Comparison of ENCODE assay signal across 9 mouse cellular contexts in the genomic region with DNA sequence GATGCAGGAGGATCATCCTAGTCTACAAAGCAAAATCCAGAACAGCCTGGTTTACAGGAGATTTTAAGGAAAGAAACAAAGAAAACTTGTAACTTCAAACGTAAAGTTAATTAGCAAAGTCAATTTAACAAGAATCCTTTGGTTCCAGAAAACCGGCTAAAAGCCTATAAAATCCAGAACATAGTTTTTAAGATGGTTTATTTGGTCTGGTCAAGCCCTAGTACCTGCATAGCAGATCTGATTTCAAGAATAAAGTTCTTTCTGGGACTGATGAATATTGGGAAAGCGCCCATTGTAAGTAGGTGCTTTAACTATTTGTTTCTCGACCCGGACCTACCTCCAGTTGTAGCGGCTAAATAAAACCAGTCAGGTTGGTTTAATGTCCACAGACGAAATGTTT. TPM values are rescaled to one million over a fixed set of nuclear protein-coding genes. Genes with fewer than 3 reads are reported as not detected.
DNase-seq lines count a peak whose midpoint lies in the region; ATAC-seq lines count a peak whose summit lies in the region.
"Had no signal": no experiment of that assay in that cellular context is flagged by ENCODE, and none has a peak within 500 bp of the region (broad histone marks: within the 10 kb centered on the region; RNA-seq: fewer than 3 reads in every experiment).

No protein-coding gene starts in this region.

- H3K4me2 ChIP-seq in lung, embryonic 16.5 days (ENCODE audit: low read depth, low read length), result peak overlapping the region; percentile 90
- peak overlapping the region; percentile 70 for H3K4me2 ChIP-seq in forebrain, embryonic 11.5 days (ENCODE audit: low read depth, low read length, severe bottlenecking)
- peak overlapping the region; percentile 68 for H3K4me2 ChIP-seq in limb, embryonic 13.5 days (replicated peaks)
- H3K4me2 ChIP-seq in stomach, embryonic 14.5 days (replicated peaks; ENCODE audit: low read depth, low read length), result peak overlapping the region; percentile 84

- peak overlapping the region; percentile 68 for H3K9ac ChIP-seq in lung, embryonic 16.5 days (ENCODE audit: low read length)
- peak overlapping the region; percentile 75 for H3K9ac ChIP-seq in forebrain, embryonic 11.5 days (ENCODE audit: low read length)
- H3K9ac ChIP-seq in limb, embryonic 13.5 days, result peak overlapping the region; percentile 71
- H3K9ac ChIP-seq in stomach, embryonic 14.5 days (replicated peaks; ENCODE audit: low read depth, low read length), result peak overlapping the region; percentile 47

- H3K27me3 ChIP-seq in lung, embryonic 16.5 days (ENCODE audit: control insufficient read depth, insufficient read depth, low read depth, low read length), result no peaks in the 10 kb centered on the region
- H3K27me3 ChIP-seq in forebrain, embryonic 11.5 days (ENCODE audit: control insufficient read depth, insufficient read depth, low read length), result no peaks in the 10 kb centered on the region
- no peaks in the 10 kb centered on the region for H3K27me3 ChIP-seq in limb, embryonic 13.5 days
- H3K27me3 ChIP-seq in stomach, embryonic 14.5 days (ENCODE audit: control insufficient read depth, insufficient read depth, low read length), result no peaks in the 10 kb centered on the region

- H3K36me3 ChIP-seq in lung, embryonic 16.5 days (ENCODE audit: control insufficient read depth, insufficient read depth, low read length), result 0 out of 2 replicates have a peak, but pooled peaks cover 2% of the 10 kb centered on the region
- no peaks in the 10 kb centered on the region for H3K36me3 ChIP-seq in forebrain, embryonic 11.5 days (ENCODE audit: control insufficient read depth, insufficient read depth, low read length)
- H3K36me3 ChIP-seq in limb, embryonic 13.5 days, result peaks cover 11% of the 10 kb centered on the region
- H3K36me3 ChIP-seq in stomach, embryonic 14.5 days (ENCODE audit: control insufficient read depth, insufficient read depth, low read length), result no peaks in the 10 kb centered on the region; the same call in 1 of the 2 replicates

- WGBS in lung, embryonic 16.5 days, result 11% methylated on average over 7 of the region's 7 CpGs
- WGBS in forebrain, embryonic 11.5 days, result 11% methylated on average over 7 of the region's 7 CpGs
- 4% methylated on average over 7 of the region's 7 CpGs for WGBS in limb, embryonic 13.5 days
- 11% methylated on average over 7 of the region's 7 CpGs for WGBS in stomach, embryonic 14.5 days

- H3K4me1 ChIP-seq in lung, embryonic 16.5 days (replicated peaks; ENCODE audit: control insufficient read depth, insufficient read depth, low read length), result peaks cover 6% of the 10 kb centered on the region
- 0 out of 2 replicates have a peak, but pooled peaks cover 5% of the 10 kb centered on the region for H3K4me1 ChIP-seq in forebrain, embryonic 11.5 days (replicated peaks; ENCODE audit: control insufficient read depth, insufficient read depth, low read length)
- peaks cover 9% of the 10 kb centered on the region for H3K4me1 ChIP-seq in limb, embryonic 13.5 days
- peaks cover 7% of the 10 kb centered on the region; the same call in 1 of the 2 replicates for H3K4me1 ChIP-seq in stomach, embryonic 14.5 days (ENCODE audit: control insufficient read depth, insufficient read depth, low read length)

- peak overlapping the region; percentile 84 for H3K4me3 ChIP-seq in lung, embryonic 16.5 days (ENCODE audit: low read length)
- H3K4me3 ChIP-seq in forebrain, embryonic 11.5 days (ENCODE audit: low read depth, low read length), result peak overlapping the region; percentile 79
- H3K4me3 ChIP-seq in limb, embryonic 13.5 days, result peak overlapping the region; percentile 79
- H3K4me3 ChIP-seq in stomach, embryonic 14.5 days (ENCODE audit: low read depth, low read length), result peak overlapping the region; percentile 71

- H3K9me3 ChIP-seq in lung, embryonic 16.5 days (ENCODE audit: control insufficient read depth, low read length), result no peaks in the 10 kb centered on the region
- H3K9me3 ChIP-seq in forebrain, embryonic 11.5 days (ENCODE audit: control insufficient read depth, low read length), result no peaks in the 10 kb centered on the region
- H3K9me3 ChIP-seq in limb, embryonic 13.5 days, result no peaks in the 10 kb centered on the region
- no peaks in the 10 kb centered on the region for H3K9me3 ChIP-seq in stomach, embryonic 14.5 days (ENCODE audit: control insufficient read depth, low read depth, low read length)

- no peak for ATAC-seq in lung, embryonic 16.5 days (ENCODE audit: low read depth)
- no peak for ATAC-seq in forebrain, embryonic 11.5 days (replicated peaks; ENCODE audit: low FRiP score)
- no peak for ATAC-seq in limb, embryonic 13.5 days (ENCODE audit: low FRiP score, low read depth)
- ATAC-seq in stomach, embryonic 14.5 days (ENCODE audit: insufficient number of reproducible peaks, insufficient read depth, low FRiP score, low read depth), result no peak

- DNase-seq in lung, postnatal 25 days (ENCODE audit: low spot score), result no peak
- DNase-seq in forebrain, embryonic 11.5 days (ENCODE audit: low spot score), result no peak
- no peak for DNase-seq in adrenal gland, postnatal 10 days
- no peak for DNase-seq in Muller cell, postnatal 12 days (ENCODE audit: inconsistent ontology term)
- DNase-seq: adrenal gland, adult 8-10 months; kidney, postnatal 14 days had no signal

- H3K27ac ChIP-seq in lung, embryonic 16.5 days (ENCODE audit: low read length), result no peak overlapping the region
- H3K27ac ChIP-seq in forebrain, embryonic 11.5 days (ENCODE audit: low read depth, low read length), result no peak overlapping the region
- no peak overlapping the region for H3K27ac ChIP-seq in limb, embryonic 13.5 days
- H3K27ac ChIP-seq in stomach, embryonic 14.5 days (ENCODE audit: low read length), result no peak overlapping the region

RNA-seq across cellular contexts. Expression of a gene that starts 0.9 kb away (rescaled TPM):
- polyA plus RNA-seq in lung, embryonic 16.5 days (2015; fragmentation: Nextera tagmentation; extraction: Ambion mirVana), result 26.0 and 30.1 TPM in 2 replicates
- 49.6 and 58.0 TPM in 2 replicates for polyA plus RNA-seq in forebrain, embryonic 11.5 days (2014; fragmentation: Nextera tagmentation; extraction: Ambion mirVana)
- polyA plus RNA-seq in limb, embryonic 13.5 days (2015; fragmentation: Nextera tagmentation; extraction: Ambion mirVana), result 39.5 and 41.0 TPM in 2 replicates
- 35.7 and 42.0 TPM in 2 replicates for polyA plus RNA-seq in stomach, embryonic 14.5 days (2014; fragmentation: Nextera tagmentation; extraction: Ambion mirVana)
- 10 to 100 TPM; 27.3 to 29.7 TPM for total RNA-seq in adrenal gland, postnatal 10 days (2021)
